Mouse (Mus musculus): ENCODE data around the gene Pdgfa.

DNA sequence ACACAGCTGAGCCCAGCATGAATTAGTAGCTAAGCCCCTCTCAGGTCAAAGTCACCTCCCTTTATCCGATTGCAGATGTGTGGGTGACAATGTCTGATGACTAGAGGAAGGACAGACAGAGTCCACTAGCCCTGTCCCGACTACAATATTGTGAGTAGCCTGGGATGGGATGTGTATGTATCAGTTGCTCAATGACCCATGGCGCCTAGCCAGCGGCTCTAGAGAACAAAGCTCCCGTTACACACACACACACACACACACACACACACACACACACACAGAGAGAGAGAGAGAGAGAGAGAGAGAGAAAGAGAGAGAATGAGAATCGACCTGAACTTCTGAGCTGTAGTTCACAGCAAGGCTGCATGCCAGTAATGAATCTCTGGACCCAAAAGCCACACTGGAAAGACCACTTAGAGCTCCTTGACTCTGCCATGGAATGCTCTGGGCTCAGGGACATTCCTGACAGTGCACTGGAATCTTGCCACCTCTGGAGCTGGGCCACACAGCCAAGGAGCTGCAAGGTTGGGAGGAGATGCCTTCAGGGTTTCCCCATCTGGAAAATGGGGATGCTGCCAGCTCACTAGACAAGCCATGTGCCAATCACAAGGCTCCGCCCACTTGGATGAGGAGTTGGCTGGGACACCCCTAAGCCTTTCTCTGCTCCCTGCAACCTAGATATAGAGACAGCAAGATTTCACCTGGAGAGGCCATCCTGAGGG is 6.3 kb downstream of the Pdgfa start:
- TF ChIP-seq CTCF (IDR thresholded peaks at IDR 0.05; ENCODE audit: borderline replicate concordance, extremely low read depth, insufficient read depth, insufficient read length) = no peak
- TF ChIP-seq POLR2A (IDR thresholded peaks at IDR 0.05; ENCODE audit: borderline replicate concordance, extremely low read depth, insufficient read depth, insufficient read length, poor library complexity, severe bottlenecking) = no peak

Data from brain, embryonic 14.5 days (tissue).